Mouse (Mus musculus): Measurements from ENCODE around the gene Ovol2.

Gene Ovol2

GRCm38 (mm10) chr2:144311372-144311771, 20.6 kb downstream of the Ovol2 start:
- DNase-seq (ENCODE audit: low read depth, low spot score) = peak; percentile 70

GRCm38 (mm10) chr2:144310273-144310672, 21.7 kb downstream of the Ovol2 start:
- no peak for DNase-seq (ENCODE audit: low read depth, low spot score)

GRCm38 (mm10) chr2:144308561-144308960, 23.4 kb downstream of the Ovol2 start:
- DNase-seq (ENCODE audit: low read depth, low spot score) = no peak

DNA sequence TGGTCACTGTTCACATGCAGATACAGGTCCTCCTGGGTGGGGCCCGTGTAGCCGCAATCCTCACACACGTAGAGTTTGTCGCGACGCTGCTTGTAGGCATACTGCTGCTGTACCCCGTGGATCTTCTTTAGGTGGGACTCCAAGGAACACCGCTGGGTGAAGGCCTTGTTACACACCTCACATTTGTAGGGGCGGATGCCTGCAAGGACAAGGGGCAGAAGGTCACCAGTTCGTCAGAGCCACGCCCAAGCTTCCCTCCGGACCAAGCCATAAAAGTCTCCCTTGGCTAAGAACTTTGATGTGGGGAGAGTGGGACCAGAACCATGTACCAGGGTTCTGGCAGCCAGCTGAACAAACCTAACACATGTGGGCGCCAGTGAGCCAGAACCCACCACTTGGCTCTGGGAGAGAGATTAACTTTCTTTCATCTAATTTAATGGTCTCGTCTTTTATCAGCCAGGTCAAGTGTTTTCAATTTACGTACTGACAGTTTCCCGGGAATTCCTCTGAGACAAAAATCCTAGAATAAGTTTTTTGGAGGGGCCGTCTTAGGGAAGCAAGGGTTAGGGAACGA, 26.1 kb downstream of the Ovol2 start:
- no peak for DNase-seq (ENCODE audit: low read depth, low spot score)

- peak; percentile 51 for DNase-seq (ENCODE audit: low read depth, low spot score)
Measured at GRCm38 (mm10) chr2:144301101-144301500, 30.8 kb downstream of the Ovol2 start.

GRCm38 (mm10) chr2:144299749-144300669, 31.9 kb downstream of the Ovol2 start:
- peak; percentile 72 for DNase-seq (ENCODE audit: low read depth, low spot score)

- no peak for DNase-seq (ENCODE audit: low read depth, low spot score)
Measured at GRCm38 (mm10) chr2:144295145-144295735, 36.7 kb downstream of the Ovol2 start.

DNA sequence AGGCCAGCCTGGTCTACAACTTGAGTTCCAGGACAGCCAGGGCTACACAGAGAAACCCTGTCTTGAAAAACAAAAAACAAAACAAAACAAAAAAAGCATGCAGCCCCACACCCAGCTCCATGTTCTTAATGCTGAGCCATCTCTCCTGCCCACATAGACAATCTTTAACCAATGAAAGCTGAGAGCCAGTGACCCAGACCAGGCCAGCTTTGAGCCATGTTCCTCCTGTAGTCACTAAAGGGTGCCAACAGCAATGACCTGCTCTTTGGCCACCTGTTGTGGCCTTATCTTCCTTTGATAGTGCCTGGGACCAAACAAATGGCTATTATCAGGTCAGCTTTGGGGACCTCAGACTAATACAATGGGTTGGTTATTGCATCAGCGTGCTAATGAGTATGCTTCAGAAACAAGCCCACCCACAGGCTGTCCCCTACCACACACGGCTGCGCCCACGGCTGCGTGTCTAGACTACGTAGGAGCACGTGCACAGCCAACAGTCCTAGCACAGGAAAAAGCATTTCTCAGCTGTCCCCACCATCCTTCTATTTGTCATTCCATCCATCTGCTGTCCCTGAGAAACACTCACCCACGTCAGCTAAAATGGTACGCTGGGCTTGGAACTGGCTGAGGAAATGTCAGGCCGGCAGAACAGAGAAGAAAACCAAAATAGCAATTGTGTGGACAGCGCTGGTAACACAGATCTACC, 40.2 kb downstream of the Ovol2 start:
- DNase-seq (ENCODE audit: low read depth, low spot score) = no peak

DNA sequence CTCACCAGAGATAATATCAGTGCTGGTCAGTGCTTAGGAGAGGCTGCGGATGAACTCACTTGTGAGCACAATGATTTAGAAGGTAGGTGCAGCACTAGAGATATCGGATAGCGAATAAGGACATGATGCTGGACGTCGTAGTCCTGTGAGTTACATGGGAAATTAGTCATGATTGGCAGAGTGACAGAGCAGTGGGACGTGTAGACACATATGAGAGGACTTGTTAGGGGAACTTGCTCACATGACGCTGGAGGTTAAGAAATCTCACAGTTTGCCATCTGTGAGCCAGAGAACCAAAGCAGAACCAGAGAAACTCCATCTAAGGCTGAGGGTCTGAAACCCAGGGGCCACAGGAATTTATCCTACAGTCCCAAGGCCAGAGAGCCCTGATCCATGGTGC, 41.6 kb downstream of the Ovol2 start:
- peak; percentile 29 for DNase-seq (ENCODE audit: low read depth, low spot score)

- DNase-seq (ENCODE audit: low read depth, low spot score) = peak; percentile 86
Measured at GRCm38 (mm10) chr2:144281417-144281816, 50.5 kb downstream of the Ovol2 start.

- no peak for DNase-seq (ENCODE audit: low read depth, low spot score)
Measured at GRCm38 (mm10) chr2:144280568-144280967, 51.4 kb downstream of the Ovol2 start.

GRCm38 (mm10) chr2:144279742-144280141, 52.2 kb downstream of the Ovol2 start:
- peak; percentile 62 for DNase-seq (ENCODE audit: low read depth, low spot score)

- no peak for DNase-seq (ENCODE audit: low read depth, low spot score)
Measured at GRCm38 (mm10) chr2:144276885-144277284, 55.1 kb downstream of the Ovol2 start.

DNA sequence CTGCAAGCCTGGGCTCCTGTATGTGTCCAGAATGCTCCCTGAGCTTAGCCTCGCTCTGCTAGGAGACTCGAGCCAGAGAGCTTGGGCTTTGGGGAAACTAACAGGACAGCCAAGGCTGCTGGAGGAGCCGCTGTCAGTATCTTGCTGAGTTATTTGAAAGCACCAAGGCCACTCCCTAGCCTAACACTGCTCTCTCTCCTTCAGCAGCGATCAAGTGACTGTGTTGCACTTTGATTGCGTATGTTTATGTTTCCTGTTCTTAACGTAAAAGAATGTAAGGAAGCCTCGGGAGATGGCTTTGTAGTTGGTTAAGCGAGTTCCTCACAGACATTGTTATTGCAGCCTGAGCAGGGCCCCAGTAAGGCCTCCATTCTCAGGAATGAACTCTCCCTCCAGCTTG, 57.2 kb downstream of the Ovol2 start:
- DNase-seq (ENCODE audit: low read depth, low spot score) = no peak

DNA sequence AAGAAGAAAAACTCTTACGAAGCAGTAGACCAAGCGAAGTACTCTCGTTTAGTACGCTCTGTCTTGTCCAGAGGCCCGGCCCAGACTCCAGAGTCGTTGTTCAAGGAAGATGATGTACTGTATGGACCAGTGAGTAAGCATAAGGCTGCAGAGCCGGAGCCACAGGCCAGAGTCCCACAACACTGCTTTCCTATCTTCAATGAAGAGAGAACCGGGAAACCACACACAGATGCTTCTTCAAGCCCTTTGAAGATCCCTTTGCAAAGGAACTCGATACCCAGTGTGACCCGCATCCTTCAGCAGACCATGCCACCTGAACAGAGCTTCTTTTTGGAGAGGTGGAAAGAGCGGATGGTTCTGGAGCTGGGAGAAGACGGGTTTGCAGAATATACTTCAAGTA, 59.9 kb downstream of the Ovol2 start:
- DNase-seq (ENCODE audit: low read depth, low spot score) = no peak

GRCm38 (mm10) chr2:144270507-144271420, 61.2 kb downstream of the Ovol2 start, which contains the start of the genes Mgme1 and Snx5:
TSS of gene Mgme1 (plus strand) at chr2:144270663.
TSS of gene Snx5 (minus strand) at chr2:144270906.
- peak; percentile 93 for DNase-seq (ENCODE audit: low read depth, low spot score)

- DNase-seq (ENCODE audit: low read depth, low spot score) = no peak
Measured at GRCm38 (mm10) chr2:144269679-144270475, 62.1 kb downstream of the Ovol2 start.

DNA sequence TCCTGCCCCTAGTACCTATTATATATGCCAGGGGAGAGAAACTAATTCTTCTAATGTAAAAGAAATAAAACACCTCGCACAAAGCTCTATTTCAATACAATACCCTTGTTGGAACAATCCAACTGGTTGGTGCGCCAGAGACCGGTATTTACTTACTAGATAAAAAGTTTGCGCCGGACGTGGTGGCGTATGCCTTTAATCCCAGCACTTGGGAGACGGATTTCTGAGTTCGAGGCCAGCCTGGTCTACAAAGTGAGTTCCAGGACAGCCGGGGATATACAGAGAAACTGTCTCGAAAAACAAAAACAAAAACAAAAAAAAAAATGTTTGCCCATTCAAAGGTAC, 62.7 kb downstream of the Ovol2 start:
- DNase-seq (ENCODE audit: low read depth, low spot score) = no peak

DNA sequence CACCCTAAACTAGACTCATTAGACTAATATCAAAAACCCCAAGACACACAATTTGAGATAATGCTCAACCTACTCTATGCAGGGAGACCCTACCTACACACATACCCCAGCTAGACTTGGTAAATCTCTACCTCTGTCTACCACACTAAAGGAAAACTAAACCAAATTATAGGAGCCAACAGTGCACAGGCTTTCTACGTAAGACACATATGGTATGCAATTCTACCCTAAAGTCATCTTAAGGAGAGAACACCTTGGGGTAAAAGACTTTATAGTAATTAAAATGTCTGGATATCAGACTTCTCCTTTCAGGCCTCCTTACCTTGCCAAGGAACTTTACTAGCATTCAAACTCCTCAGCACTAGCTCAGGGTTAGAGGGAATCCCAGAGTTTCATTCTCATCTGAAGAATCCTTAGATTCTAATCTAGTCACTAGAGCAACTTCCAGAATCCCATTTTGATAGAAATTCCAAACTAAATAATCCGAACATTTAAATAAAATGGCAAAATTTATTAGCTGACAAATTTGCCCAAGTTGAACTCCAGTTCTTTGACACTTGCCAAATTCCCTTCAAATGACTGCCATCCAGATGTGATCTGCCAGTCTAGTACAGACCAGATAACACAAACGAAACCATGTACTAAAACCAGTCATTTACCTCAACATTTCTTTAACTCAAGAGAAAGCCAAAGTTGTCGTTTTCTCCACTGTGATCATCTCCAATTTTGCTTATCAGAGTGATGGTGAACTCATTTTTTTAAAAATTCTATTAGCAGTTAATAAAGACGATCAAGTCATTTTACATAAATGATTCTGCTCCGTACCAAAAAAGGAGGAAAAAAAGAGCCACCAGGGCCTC, 63.3 kb downstream of the Ovol2 start:
- DNase-seq (ENCODE audit: low read depth, low spot score) = no peak

Data from 3T3-L1 (cell line).